Mouse (Mus musculus): ENCODE data around the gene Hdac10. TPM values are rescaled to one million over a fixed set of nuclear protein-coding genes. Genes with fewer than 3 reads are reported as not detected.

Gene Hdac10
- total RNA-seq, 2 experiments from 2014 or later, result 5.3 to 12.8 TPM

- no peak for ATAC-seq (ENCODE audit: poor library complexity, severe bottlenecking)
These were observed 44.6 kb downstream of the Hdac10 start for GRCm38 (mm10) chr15:89083906-89084305.

- peak; percentile 61 for ATAC-seq (ENCODE audit: poor library complexity, severe bottlenecking)
These were observed 50.2 kb downstream of the Hdac10 start for GRCm38 (mm10) chr15:89078208-89078836.

- no peak for ATAC-seq (ENCODE audit: poor library complexity, severe bottlenecking)
These were observed 52.3 kb downstream of the Hdac10 start for GRCm38 (mm10) chr15:89076156-89076731.

- ATAC-seq (ENCODE audit: poor library complexity, severe bottlenecking), result peak; percentile 60
These were observed 52.9 kb downstream of the Hdac10 start for GRCm38 (mm10) chr15:89075478-89076147.

GRCm38 (mm10) chr15:89074613-89075477 is 53.7 kb downstream of the Hdac10 start, which contains the start of gene Trabd:
Gene Trabd (plus strand): TSS chr15:89075124.
- ATAC-seq (ENCODE audit: poor library complexity, severe bottlenecking), result peak; percentile 30

GRCm38 (mm10) chr15:89073993-89074603 is 54.4 kb downstream of the Hdac10 start:
- ATAC-seq (ENCODE audit: poor library complexity, severe bottlenecking), result peak; percentile 43

Other genes starting within 250 kb of the Hdac10 start
- gene Ttll8, start 174.3 kb downstream of the Hdac10 start, total RNA-seq (2015), result not detected in 2 replicates
- not detected in 2 replicates for gene Ttll8, start 174.3 kb downstream of the Hdac10 start, total RNA-seq (2017)
- gene Mlc1, start 149.7 kb downstream of the Hdac10 start, total RNA-seq (2015), result not detected in 2 replicates
- gene Mlc1, start 149.7 kb downstream of the Hdac10 start, total RNA-seq (2017), result not detected in 2 replicates
- not detected in 2 replicates for gene Mov10l1, start 145.8 kb downstream of the Hdac10 start, total RNA-seq (2015)
- not detected in 2 replicates for gene Mov10l1, start 145.8 kb downstream of the Hdac10 start, total RNA-seq (2017)
- gene Panx2, start 69.0 kb downstream of the Hdac10 start, total RNA-seq (2015), result not detected in 2 replicates
- not detected in 2 replicates for gene Panx2, start 69.0 kb downstream of the Hdac10 start, total RNA-seq (2017)
- gene Trabd, start 53.6 kb downstream of the Hdac10 start, total RNA-seq (2015), result 25.6 and 26.7 TPM in 2 replicates
- 27.7 and 31.8 TPM in 2 replicates for gene Trabd, start 53.6 kb downstream of the Hdac10 start, total RNA-seq (2017)
- 11.4 and 13.8 TPM in 2 replicates for gene Selenoo, start 39.6 kb downstream of the Hdac10 start, total RNA-seq (2015)
- gene Selenoo, start 39.6 kb downstream of the Hdac10 start, total RNA-seq (2017), result 17.4 and 18.0 TPM in 2 replicates
- gene Tubgcp6, start 5.6 kb downstream of the Hdac10 start, total RNA-seq (2015), result 11.0 and 15.5 TPM in 2 replicates
- gene Tubgcp6, start 5.6 kb downstream of the Hdac10 start, total RNA-seq (2017), result 16.0 and 17.3 TPM in 2 replicates
- 0.64 and 0.65 TPM in 2 replicates for gene Mapk12, start 12.0 kb upstream of the Hdac10 start, total RNA-seq (2015)
- gene Mapk12, start 12.0 kb upstream of the Hdac10 start, total RNA-seq (2017), result not detected in 2 replicates
- 0.40 and 0.43 TPM in 2 replicates for gene Mapk11, start 20.9 kb upstream of the Hdac10 start, total RNA-seq (2015)
- 0.24 and 0.51 TPM in 2 replicates for gene Mapk11, start 20.9 kb upstream of the Hdac10 start, total RNA-seq (2017)
- gene Plxnb2, start 52.1 kb upstream of the Hdac10 start, total RNA-seq (2015), result 95.9 and 101 TPM in 2 replicates
- 111 and 118 TPM in 2 replicates for gene Plxnb2, start 52.1 kb upstream of the Hdac10 start, total RNA-seq (2017)
- gene Dennd6b, start 67.8 kb upstream of the Hdac10 start, total RNA-seq (2015), result 0.71 and 1.4 TPM in 2 replicates
- gene Dennd6b, start 67.8 kb upstream of the Hdac10 start, total RNA-seq (2017), result 0.59 and 0.89 TPM in 2 replicates
- 10.5 and 13.1 TPM in 2 replicates for gene Ppp6r2, start 82.9 kb upstream of the Hdac10 start, total RNA-seq (2015)
- 11.6 and 12.4 TPM in 2 replicates for gene Ppp6r2, start 82.9 kb upstream of the Hdac10 start, total RNA-seq (2017)
- 109 and 120 TPM in 2 replicates for gene Sbf1, start 186.6 kb upstream of the Hdac10 start, total RNA-seq (2015)
- gene Sbf1, start 186.6 kb upstream of the Hdac10 start, total RNA-seq (2017), result 40.6 and 53.5 TPM in 2 replicates
- gene Adm2, start 194.0 kb upstream of the Hdac10 start, total RNA-seq (2015), result 0.16 TPM in 1 of 2 replicates, not detected in the other
- not detected in 2 replicates for gene Adm2, start 194.0 kb upstream of the Hdac10 start, total RNA-seq (2017)
- not detected in 2 replicates for gene Miox, start 205.7 kb upstream of the Hdac10 start, total RNA-seq (2015)
- gene Miox, start 205.7 kb upstream of the Hdac10 start, total RNA-seq (2017), result 0.99 and 1.0 TPM in 2 replicates
- gene Lmf2, start 227.0 kb upstream of the Hdac10 start, total RNA-seq (2015), result 31.0 and 31.8 TPM in 2 replicates
- 28.7 and 31.6 TPM in 2 replicates for gene Lmf2, start 227.0 kb upstream of the Hdac10 start, total RNA-seq (2017)
- gene Ncaph2, start 227.0 kb upstream of the Hdac10 start, total RNA-seq (2015), result 89.5 and 98.1 TPM in 2 replicates
- 86.6 and 92.0 TPM in 2 replicates for gene Ncaph2, start 227.0 kb upstream of the Hdac10 start, total RNA-seq (2017)
- 7.3 and 10.4 TPM in 2 replicates for gene Sco2, start 245.1 kb upstream of the Hdac10 start, total RNA-seq (2015)
- gene Sco2, start 245.1 kb upstream of the Hdac10 start, total RNA-seq (2017), result 3.4 and 5.7 TPM in 2 replicates
- gene Tymp, start 248.3 kb upstream of the Hdac10 start, total RNA-seq (2015), result not detected in 2 replicates
- 0.07 and 0.12 TPM in 2 replicates for gene Tymp, start 248.3 kb upstream of the Hdac10 start, total RNA-seq (2017)